In genomic region chr2:148189287-148189686, GRCm38 (mm10) we compare ENCODE assay signal across 21 mouse cellular contexts.
DNase-seq lines count a peak whose midpoint lies in the region; ATAC-seq and TF ChIP-seq lines count a peak whose summit lies in the region.
"Had no signal": no experiment of that assay in that cellular context is flagged by ENCODE, and none has a peak within 500 bp of the region (broad histone marks: within the 10 kb centered on the region; RNA-seq: fewer than 3 reads in every experiment).

No protein-coding gene starts in this region.

- no peak overlapping the region for H3K4me3 ChIP-seq in heart, postnatal 0 days (ENCODE audit: low read depth, low read length)
- no peak overlapping the region for H3K4me3 ChIP-seq in limb, embryonic 11.5 days (ENCODE audit: low read depth, low read length)
- no peak overlapping the region for H3K4me3 ChIP-seq in limb, embryonic 10.5 days
- H3K4me3 ChIP-seq in embryonic fibroblast, embryonic 13.5 days (ENCODE audit: insufficient read depth, low read length) = no peak overlapping the region
- H3K4me3 ChIP-seq: embryonic facial prominence, embryonic 15.5 days; forebrain, embryonic 10.5 days; gastrocnemius, adult 2 months; limb, embryonic 15.5 days; liver, embryonic 15.5 days; midbrain, embryonic 15.5 days; myocyte; neural tube, embryonic 15.5 days had no signal

- no peak overlapping the region for H3K4me2 ChIP-seq in heart, postnatal 0 days (ENCODE audit: low read depth, low read length)
- no peak overlapping the region for H3K4me2 ChIP-seq in limb, embryonic 11.5 days (ENCODE audit: low read depth, severe bottlenecking)
- H3K4me2 ChIP-seq: embryonic facial prominence, embryonic 15.5 days; hindbrain, embryonic 14.5 days; limb, embryonic 15.5 days; liver, embryonic 15.5 days; midbrain, embryonic 15.5 days; neural tube, embryonic 15.5 days had no signal

- no peak for ATAC-seq in heart, postnatal 0 days (ENCODE audit: insufficient read depth, low read depth)
- no peak for ATAC-seq in limb, embryonic 11.5 days (ENCODE audit: insufficient number of reproducible peaks, low FRiP score, low TSS enrichment, low read depth)
- ATAC-seq: midbrain, embryonic 15.5 days had no signal

- WGBS in heart, postnatal 0 days = 35% methylated on average over 5 of the region's 5 CpGs
- WGBS in limb, embryonic 11.5 days = 69% methylated on average over 5 of the region's 5 CpGs
- WGBS in limb, embryonic 10.5 days = 65% methylated on average over 5 of the region's 5 CpGs

- intact Hi-C loops in heart, postnatal 14 days (cut with DNase I) = no loop called here

- no peak for DNase-seq in heart, postnatal 0 days (ENCODE audit: low spot score)
- DNase-seq in heart, postnatal 14 days = no peak
- peak; percentile 11 for DNase-seq in limb, embryonic 11.5 days (ENCODE audit: low spot score)
- no peak for DNase-seq in limb, embryonic 10.5 days (ENCODE audit: low spot score)
- DNase-seq in brain, embryonic 14.5 days (ENCODE audit: low read depth) = peak; percentile 12
- no peak for DNase-seq in natural killer cell, adult 2 months (ENCODE audit: low spot score in 2 of 2)
- DNase-seq: adrenal gland, postnatal 25 days; B cell, adult 2 months; cerebellum, adult 11-12 months; cerebellum, postnatal 14 days; gastrocnemius, adult 2 months; thymus, adult 2 months had no signal

- no peaks in the 10 kb centered on the region for H3K9me3 ChIP-seq in heart, postnatal 0 days (replicated peaks; ENCODE audit: control insufficient read depth, low read length)
- no peaks in the 10 kb centered on the region for H3K9me3 ChIP-seq in limb, embryonic 11.5 days (ENCODE audit: control insufficient read depth, low read length)
- no peaks in the 10 kb centered on the region for H3K9me3 ChIP-seq in limb, embryonic 10.5 days (replicated peaks)
- H3K9me3 ChIP-seq: embryonic facial prominence, embryonic 15.5 days; forebrain, embryonic 10.5 days; limb, embryonic 15.5 days; liver, embryonic 15.5 days; midbrain, embryonic 15.5 days; neural tube, embryonic 15.5 days had no signal

- TF ChIP-seq POLR2A in brain, embryonic 14.5 days (IDR thresholded peaks at IDR 0.05; ENCODE audit: borderline replicate concordance, extremely low read depth, insufficient read depth, insufficient read length, poor library complexity, severe bottlenecking) = no peak
- no peak for TF ChIP-seq POLR2A in embryonic fibroblast, embryonic 13.5 days (IDR thresholded peaks at IDR 0.05; ENCODE audit: low read depth, low read length)

- TF ChIP-seq CTCF in heart, postnatal 0 days (IDR thresholded peaks at IDR 0.05; ENCODE audit: low read depth) = no peak
- TF ChIP-seq CTCF in brain, embryonic 14.5 days (IDR thresholded peaks at IDR 0.05; ENCODE audit: borderline replicate concordance, extremely low read depth, insufficient read depth, insufficient read length) = no peak
- no peak for TF ChIP-seq CTCF in embryonic fibroblast, embryonic 13.5 days (IDR thresholded peaks at IDR 0.05; ENCODE audit: borderline replicate concordance, insufficient read depth, low read length)

- H3K9ac ChIP-seq in heart, postnatal 0 days (replicated peaks; ENCODE audit: low read depth, low read length) = no peak overlapping the region
- H3K9ac ChIP-seq in limb, embryonic 11.5 days (ENCODE audit: low read length) = no peak overlapping the region
- H3K9ac ChIP-seq: embryonic facial prominence, embryonic 15.5 days; hindbrain, embryonic 14.5 days; limb, embryonic 15.5 days; liver, embryonic 15.5 days; midbrain, embryonic 15.5 days; neural tube, embryonic 15.5 days had no signal

- peaks cover 13% of the 10 kb centered on the region; the same call in 1 of the 2 replicates for H3K27me3 ChIP-seq in heart, postnatal 0 days (ENCODE audit: control insufficient read depth, insufficient read depth, low read length)
- H3K27me3 ChIP-seq in limb, embryonic 11.5 days (ENCODE audit: control insufficient read depth, insufficient read depth, low read length) = no peaks in the 10 kb centered on the region
- no peaks in the 10 kb centered on the region for H3K27me3 ChIP-seq in limb, embryonic 10.5 days (ENCODE audit: low read depth, poor library complexity, severe bottlenecking)
- H3K27me3 ChIP-seq: embryonic facial prominence, embryonic 15.5 days; limb, embryonic 15.5 days; liver, embryonic 15.5 days; midbrain, embryonic 15.5 days; neural tube, embryonic 15.5 days had no signal

- peak overlapping the region; percentile 8; the same call in 1 of the 2 replicates for H3K27ac ChIP-seq in heart, postnatal 0 days (ENCODE audit: low read depth)
- H3K27ac ChIP-seq in limb, embryonic 11.5 days (replicated peaks; ENCODE audit: low read depth, low read length) = no peak overlapping the region
- H3K27ac ChIP-seq in limb, embryonic 10.5 days = no peak overlapping the region
- H3K27ac ChIP-seq in embryonic fibroblast, embryonic 13.5 days (ENCODE audit: insufficient read depth, low read length) = peak overlapping the region; percentile 11; the same call in 1 of the 2 replicates
- H3K27ac ChIP-seq: embryonic facial prominence, embryonic 15.5 days; forebrain, embryonic 10.5 days; gastrocnemius, adult 2 months; hindbrain, embryonic 14.5 days; limb, embryonic 15.5 days; liver, embryonic 15.5 days; midbrain, embryonic 15.5 days; neural tube, embryonic 15.5 days had no signal

- TF ChIP-seq EP300 in heart, postnatal 0 days (IDR thresholded peaks at IDR 0.05; ENCODE audit: low read depth) = no peak

- H3K4me1 ChIP-seq in heart, postnatal 0 days (ENCODE audit: control insufficient read depth, insufficient read depth) = peaks cover 32% of the 10 kb centered on the region
- no peaks in the 10 kb centered on the region for H3K4me1 ChIP-seq in limb, embryonic 11.5 days (ENCODE audit: control insufficient read depth, insufficient read depth, low read length)
- H3K4me1 ChIP-seq in limb, embryonic 10.5 days = no peaks in the 10 kb centered on the region
- H3K4me1 ChIP-seq in embryonic fibroblast, embryonic 13.5 days (ENCODE audit: control insufficient read depth, insufficient read depth, low read length) = peaks cover 18% of the 10 kb centered on the region
- H3K4me1 ChIP-seq: embryonic facial prominence, embryonic 15.5 days; forebrain, embryonic 10.5 days; limb, embryonic 15.5 days; liver, embryonic 15.5 days; midbrain, embryonic 15.5 days; neural tube, embryonic 15.5 days had no signal

- H3K36me3 ChIP-seq in heart, postnatal 0 days (replicated peaks; ENCODE audit: control insufficient read depth, insufficient read depth, low read length) = no peaks in the 10 kb centered on the region
- H3K36me3 ChIP-seq in limb, embryonic 11.5 days (ENCODE audit: control insufficient read depth, insufficient read depth, low read length) = no peaks in the 10 kb centered on the region
- H3K36me3 ChIP-seq in limb, embryonic 10.5 days = no peaks in the 10 kb centered on the region
- H3K36me3 ChIP-seq: embryonic facial prominence, embryonic 15.5 days; forebrain, embryonic 10.5 days; limb, embryonic 15.5 days; liver, embryonic 15.5 days; midbrain, embryonic 15.5 days; neural tube, embryonic 15.5 days had no signal

Comparison
In these comparisons a context has a peak if more than half of its experiments do, and no peak if none do; other contexts are left out.
1. DNase-seq: peak in limb, embryonic 11.5 days (single experiment) and brain, embryonic 14.5 days (single experiment); none in heart, postnatal 0 days (single experiment), heart, postnatal 14 days (0 of 2), limb, embryonic 10.5 days (single experiment) and natural killer cell, adult 2 months (0 of 2).
2. H3K27ac ChIP-seq: peak in heart, postnatal 0 days (single experiment) and embryonic fibroblast, embryonic 13.5 days (single experiment); none in limb, embryonic 11.5 days (single experiment) and limb, embryonic 10.5 days (single experiment).